Mouse (Mus musculus) kidney, adult 9 months (tissue): ENCODE measurements at regions not wholly inside any gene's neighbourhood (a gene's known extent, or its start where the extent isn't known, plus 50 kb on each side); places are given as distances from the start of the nearest gene placed in this dataset.
"Not testable (repeated sequence)": the region's sequence is repeated elsewhere in the genome, so short reads cannot be mapped to it uniquely, and the experiment has no call there.

Experiments
- DNase-seq: peaks from one replicate; pipeline ENCODE4 v3.0.0; 2022

GRCm38 (mm10) chr2:75781781-75782211 is 50.2 kb upstream of the Agps start:
- no peak for DNase-seq

GRCm38 (mm10) chr2:75781078-75781477 is 50.9 kb upstream of the Agps start:
- peak; percentile 71 for DNase-seq

GRCm38 (mm10) chr2:75778628-75779027 is 53.3 kb upstream of the Agps start:
- DNase-seq = not testable (repeated sequence)

- DNase-seq = peak; percentile 53
Measured at GRCm38 (mm10) chr2:75777040-75777451, 54.9 kb upstream of the Agps start.

GRCm38 (mm10) chr2:75776533-75776932 is 55.4 kb upstream of the Agps start:
- no peak for DNase-seq

- no peak for DNase-seq
Measured at GRCm38 (mm10) chr2:75775217-75775616, 56.8 kb upstream of the Agps start.

GRCm38 (mm10) chr2:75773431-75773830 is 58.5 kb upstream of the Agps start:
- no peak for DNase-seq

GRCm38 (mm10) chr2:75772251-75772956 is 59.6 kb upstream of the Agps start:
- peak; percentile 88 for DNase-seq

- no peak for DNase-seq
Measured at GRCm38 (mm10) chr2:75770633-75771032, 61.3 kb upstream of the Agps start.

- no peak for DNase-seq
Measured at GRCm38 (mm10) chr2:75768559-75769304, 63.2 kb upstream of the Agps start.

GRCm38 (mm10) chr2:75767871-75768558 is 63.6 kb upstream of the Nfe2l2 start:
- peak; percentile 89 for DNase-seq

GRCm38 (mm10) chr2:75765403-75765802 is 61.0 kb upstream of the Nfe2l2 start:
- no peak for DNase-seq

GRCm38 (mm10) chr2:75763252-75763651 is 58.8 kb upstream of the Nfe2l2 start:
- peak; percentile 67 for DNase-seq

- DNase-seq = no peak
Measured at GRCm38 (mm10) chr2:75762030-75762429, 57.6 kb upstream of the Nfe2l2 start.

GRCm38 (mm10) chr2:75761626-75762025 is 57.2 kb upstream of the Nfe2l2 start:
- DNase-seq = no peak

GRCm38 (mm10) chr2:75759196-75759885 is 54.9 kb upstream of the Nfe2l2 start:
- DNase-seq = no peak

- DNase-seq = no peak
Measured at GRCm38 (mm10) chr2:75758277-75758676, 53.8 kb upstream of the Nfe2l2 start.

- DNase-seq = no peak
Measured at GRCm38 (mm10) chr2:75756704-75757638, 52.5 kb upstream of the Nfe2l2 start.

GRCm38 (mm10) chr2:75754606-75755005 is 50.2 kb upstream of the Nfe2l2 start:
- no peak for DNase-seq
